Mouse (Mus musculus) testis, adult 2 months (tissue): ENCODE results near the gene Pde11a.

Experiments used
- CTCF ChIP-seq: fragments of 200-500 bp; IDR thresholded peaks from 2 replicates; pipeline ENCODE4 v1.5.1; 2012; ENCODE audit warnings: low read depth, mild to moderate bottlenecking, inconsistent platforms, low read length, moderate library complexity; ENCODE audit not compliant: control insufficient read depth, insufficient read depth, insufficient replicate concordance
- POLR2A ChIP-seq: fragments of 200-500 bp; IDR thresholded peaks from 2 replicates; pipeline ENCODE4 v1.6.1; 2012; ENCODE audit warnings: low read depth, mild to moderate bottlenecking, inconsistent platforms, low read length, moderate library complexity; ENCODE audit not compliant: control insufficient read depth

- TF ChIP-seq CTCF, result no peak
- no peak for TF ChIP-seq POLR2A
These were observed 32.0 kb upstream of the Pde11a start for GRCm38 (mm10) chr2:76370656-76370922.
